Mouse (Mus musculus) heart, adult 2 months (tissue): Measurements from ENCODE around the gene Rif1. TPM values are rescaled to one million over a fixed set of nuclear protein-coding genes. Genes with fewer than 3 reads are reported as not detected.

ENCODE experiments used
- DNase-seq, 2 experiments: peaks; one replicate each; pipeline ENCODE4 v3.0.0; 2021
- H3K27ac ChIP-seq: fragments of 200-600 bp; 2 replicates; pipeline ENCODE4 v1.8.1; 2022
- H3K27me3 ChIP-seq: fragments of 200-500 bp; 2 replicates; pipeline ENCODE4 v1.6.1; 2012; ENCODE audit warnings: mild to moderate bottlenecking, low read length, inconsistent platforms, mixed read lengths; ENCODE audit not compliant: control insufficient read depth, insufficient read depth
- H3K36me3 ChIP-seq: fragments of 200-500 bp; 2 replicates; pipeline ENCODE4 v1.6.1; 2012; ENCODE audit warnings: low read length, inconsistent platforms; ENCODE audit not compliant: control insufficient read depth, insufficient read depth
- H3K4me1 ChIP-seq: fragments of 200-500 bp; 2 replicates; pipeline ENCODE4 v1.6.1; 2011; ENCODE audit warnings: low read length; ENCODE audit not compliant: control insufficient read depth, insufficient read depth
- H3K4me3 ChIP-seq: fragments of 200-600 bp; 2 replicates; pipeline ENCODE4 v1.8.1; 2022
- H3K79me2 ChIP-seq: fragments of 200-500 bp; replicated peaks from 2 replicates; pipeline ENCODE4 v1.6.1; 2012; ENCODE audit warnings: mild to moderate bottlenecking, inconsistent platforms, low read length, moderate library complexity, mixed read lengths; ENCODE audit not compliant: control insufficient read depth, insufficient read depth
- H3K9ac ChIP-seq: fragments of 200-500 bp; 2 replicates; pipeline ENCODE4 v1.6.1; 2012; ENCODE audit warnings: low read depth, mild to moderate bottlenecking, control low read depth, inconsistent platforms, low read length, mixed read lengths
- CTCF ChIP-seq: fragments of 200-600 bp; IDR thresholded peaks from 2 replicates; pipeline ENCODE4 v1.8.1; 2022; ENCODE audit warnings: antibody characterized with exemption, mild to moderate bottlenecking, moderate library complexity
- EP300 ChIP-seq: fragments of 200-500 bp; IDR thresholded peaks from 2 replicates; pipeline ENCODE4 v1.6.1; 2011; ENCODE audit warnings: low read depth, low read length, control low read depth; ENCODE audit not compliant: insufficient read depth
- POLR2A ChIP-seq: fragments of 200-500 bp; IDR thresholded peaks from 2 replicates; pipeline ENCODE4 v1.6.1; 2011; ENCODE audit warnings: mild to moderate bottlenecking, low read depth, low read length, control low read depth; ENCODE audit not compliant: insufficient read depth
- WGBS: fragments of 180-500 bp; shearing (Covaris S2); methylation state at CpG from one replicate; pipeline ENCODE4 v1.1.7; 2018; 5-methylcytosine and 5-hydroxymethylcytosine counted together
- intact Hi-C: fragments of 180-260 bp; cut with DNase I; formaldehyde crosslinking; loops from one replicate; pipeline ENCODE4 v1.15.1; 2025
- polyA plus RNA-seq: library from polyadenylated mRNA; depleted of rRNA; stranded (reverse); fragments of >200 nt; gene quantifications from 2 replicates; pipeline ENCODE4 v1.2.3, GENCODE M21; 2012
- total RNA-seq, 2 experiments: library from RNA; stranded (reverse); gene quantifications; 2 replicates each; pipeline ENCODE4 v1.2.3; 2021

Gene Rif1
- total and polyA plus RNA-seq, 3 experiments: 2.4 to 21.9 (median 19.3) TPM

DNA sequence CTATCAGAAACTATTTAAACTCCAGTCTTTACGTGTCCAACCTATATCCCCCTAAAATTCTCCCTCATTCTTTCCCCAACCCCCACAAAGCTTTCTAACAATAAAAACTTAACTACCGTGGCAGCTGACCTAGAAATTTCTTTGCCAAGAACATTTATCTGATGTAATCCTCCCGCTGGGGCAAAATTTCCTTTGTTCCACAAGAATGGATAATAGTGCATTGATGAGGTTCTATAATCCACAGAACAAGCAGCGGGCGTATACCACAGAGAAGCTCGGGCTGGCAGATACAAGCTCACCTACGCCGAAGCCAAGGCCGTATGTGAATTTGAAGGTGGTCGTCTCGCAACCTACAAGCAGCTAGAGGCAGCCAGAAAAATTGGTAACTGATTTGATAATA, 29.1 kb upstream of the Rif1 start:
- H3K4me3 ChIP-seq: no peak overlapping the region
- DNase-seq: no peak
- WGBS: 87% methylated on average over 11 of the region's 11 CpGs
- H3K4me1 ChIP-seq: no peaks in the 10 kb centered on the region; the same call in 1 of the 2 replicates
- no peak overlapping the region for H3K27ac ChIP-seq
- intact Hi-C loops: no loop called here
- H3K79me2 ChIP-seq: no peaks in the 10 kb centered on the region
- H3K9ac ChIP-seq: no peak overlapping the region
- H3K36me3 ChIP-seq: no peaks in the 10 kb centered on the region
- TF ChIP-seq CTCF: no peak
- H3K27me3 ChIP-seq: 0 out of 2 replicates have a peak, but pooled peaks cover under 1% of the 10 kb centered on the region

- TF ChIP-seq EP300: no peak
- no peak for TF ChIP-seq POLR2A
- TF ChIP-seq CTCF: no peak
- H3K4me1 ChIP-seq: no peaks in the 10 kb centered on the region; the same call in 1 of the 2 replicates
- no peaks in the 10 kb centered on the region for H3K36me3 ChIP-seq
- no peak overlapping the region for H3K4me3 ChIP-seq
- 71% methylated on average over 5 of the region's 5 CpGs for WGBS
- no peak overlapping the region for H3K27ac ChIP-seq
- H3K27me3 ChIP-seq: no peaks in the 10 kb centered on the region
- no peak for DNase-seq
- H3K79me2 ChIP-seq: no peaks in the 10 kb centered on the region
- intact Hi-C loops: no loop called here
- H3K9ac ChIP-seq: no peak overlapping the region
Observed at GRCm38 (mm10) chr2:52046032-52046431, 26.6 kb upstream of the Rif1 start.

DNA sequence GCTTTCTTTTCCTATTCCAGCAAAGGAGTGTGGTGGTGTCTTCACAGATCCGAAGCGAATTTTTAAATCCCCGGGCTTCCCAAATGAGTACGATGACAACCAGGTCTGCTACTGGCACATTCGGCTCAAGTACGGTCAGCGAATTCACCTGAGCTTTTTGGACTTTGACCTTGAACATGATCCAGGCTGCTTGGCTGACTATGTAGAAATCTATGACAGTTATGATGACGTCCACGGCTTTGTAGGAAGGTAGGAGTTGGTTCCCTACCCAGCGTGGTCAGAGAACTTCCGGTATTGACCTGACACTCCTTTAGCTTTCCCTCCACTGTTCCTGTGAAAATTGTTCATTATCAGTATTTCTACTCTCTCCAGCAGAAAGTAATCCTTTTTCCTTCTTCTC, 21.8 kb upstream of the Rif1 start:
- TF ChIP-seq EP300: no peak
- no peak for TF ChIP-seq POLR2A
- no peak for TF ChIP-seq CTCF
- H3K9ac ChIP-seq: no peak overlapping the region
- no peak for DNase-seq
- H3K4me3 ChIP-seq: no peak overlapping the region
- H3K36me3 ChIP-seq: peaks cover 3% of the 10 kb centered on the region; the same call in 1 of the 2 replicates
- 86% methylated on average over 11 of the region's 11 CpGs for WGBS
- no peak overlapping the region for H3K27ac ChIP-seq
- H3K79me2 ChIP-seq: no peaks in the 10 kb centered on the region
- no peaks in the 10 kb centered on the region for H3K27me3 ChIP-seq
- intact Hi-C loops: no loop called here
- peaks cover 2% of the 10 kb centered on the region; the same call in 1 of the 2 replicates for H3K4me1 ChIP-seq

- 94% methylated on average over 4 of the region's 4 CpGs for WGBS
Observed at GRCm38 (mm10) chr2:52052335-52052734, 20.3 kb upstream of the Rif1 start.

DNA sequence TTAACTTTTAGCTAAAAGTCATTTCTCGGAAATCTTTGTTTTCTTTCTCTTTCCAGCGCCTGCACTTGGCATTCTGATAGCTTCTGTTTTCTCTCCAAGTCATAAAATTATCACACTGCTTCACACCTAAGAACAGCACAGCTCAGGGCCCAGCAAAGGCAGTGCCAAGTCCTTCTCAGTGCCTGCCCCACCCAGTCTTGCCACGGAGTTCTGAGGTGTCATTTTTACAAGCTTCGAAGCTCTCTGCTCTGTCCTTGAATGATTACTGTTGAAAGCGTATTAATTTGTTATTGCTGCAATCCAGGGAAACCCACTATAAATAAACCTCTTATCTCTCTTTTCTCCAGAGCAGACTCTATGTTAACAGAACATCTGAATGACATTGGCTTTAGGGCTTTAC, 19.1 kb upstream of the Rif1 start:
- Histone ChIP-seq H3K4me3 (no peak overlapping the region), H3K79me2 (no peaks in the 10 kb centered on the region), H3K36me3 (peaks cover 3% of the 10 kb centered on the region; the same call in 1 of the 2 replicates), H3K27ac (peak overlapping the region; percentile 20; the same call in 1 of the 2 replicates), H3K4me1 (peaks cover 2% of the 10 kb centered on the region; the same call in 1 of the 2 replicates), H3K9ac (no peak overlapping the region), H3K27me3 (no peaks in the 10 kb centered on the region)
- 20% methylated on average over 5 of the region's 5 CpGs for WGBS
- peak; percentile 15 to 20 for DNase-seq
- intact Hi-C loops: no loop called here
- TF ChIP-seq POLR2A: no peak
- no peak for TF ChIP-seq EP300
- TF ChIP-seq CTCF: no peak

More at GRCm38 (mm10) chr2:52052335-52052734, 20.3 kb upstream of the Rif1 start:
- TF ChIP-seq EP300 (no peak), POLR2A (no peak), CTCF (no peak)
- Histone ChIP-seq H3K9ac (no peak overlapping the region), H3K27me3 (no peaks in the 10 kb centered on the region), H3K27ac (no peak overlapping the region), H3K79me2 (no peaks in the 10 kb centered on the region), H3K36me3 (peaks cover 3% of the 10 kb centered on the region; the same call in 1 of the 2 replicates), H3K4me3 (no peak overlapping the region), H3K4me1 (peaks cover 2% of the 10 kb centered on the region; the same call in 1 of the 2 replicates)
- intact Hi-C loops: no loop called here
- no peak for DNase-seq

DNA sequence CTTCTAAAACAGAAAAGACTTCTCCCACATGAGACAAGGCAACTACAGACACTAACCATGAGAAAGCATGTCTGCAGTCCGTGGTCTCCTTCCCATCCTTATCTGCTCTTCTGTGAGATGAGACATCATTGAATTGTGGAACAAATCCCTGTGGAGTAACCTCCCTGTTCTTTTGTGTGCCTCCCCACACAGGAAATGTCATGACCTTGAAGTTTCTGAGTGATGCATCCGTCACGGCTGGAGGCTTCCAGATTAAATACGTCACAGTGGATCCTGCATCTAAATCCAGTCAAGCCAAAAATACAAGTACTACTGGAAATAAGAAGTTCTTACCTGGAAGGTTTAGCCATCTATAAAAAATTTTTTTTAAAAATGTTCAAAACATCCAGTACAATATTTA, 17.0 kb upstream of the Rif1 start:
- Histone ChIP-seq H3K79me2 (no peaks in the 10 kb centered on the region), H3K27ac (no peak overlapping the region), H3K9ac (no peak overlapping the region), H3K27me3 (no peaks in the 10 kb centered on the region), H3K36me3 (peaks cover 3% of the 10 kb centered on the region; the same call in 1 of the 2 replicates), H3K4me1 (peaks cover 2% of the 10 kb centered on the region; the same call in 1 of the 2 replicates), H3K4me3 (no peak overlapping the region)
- no peak for DNase-seq
- intact Hi-C loops: no loop called here
- WGBS: 19% methylated on average over 4 of the region's 4 CpGs
- TF ChIP-seq EP300 (no peak), POLR2A (no peak), CTCF (no peak)
